Mouse (Mus musculus) myocyte (in vitro differentiated cells): ENCODE measurements around the gene Olfr672.

Source experiments
- CEBPB ChIP-seq: IDR thresholded peaks from 2 replicates; pipeline ENCODE4 v1.6.1; 2011; ENCODE audit warnings: mild to moderate bottlenecking, moderate library complexity; ENCODE audit not compliant: poor library complexity, insufficient read depth, severe bottlenecking
- E2F4 ChIP-seq: IDR thresholded peaks from one replicate; pipeline ENCODE4 v1.6.1; 2011; ENCODE audit warnings: mild to moderate bottlenecking, control low read depth, moderate library complexity; ENCODE audit not compliant: insufficient read depth
- MAX ChIP-seq: IDR thresholded peaks from one replicate; pipeline ENCODE4 v1.6.1; 2011; ENCODE audit warnings: low read depth, mild to moderate bottlenecking, control low read depth
- MYOD1 ChIP-seq, 3 experiments: IDR thresholded peaks; one replicate each; pipeline ENCODE4 v1.6.1; 2011; ENCODE audit warnings: control low read depth in 2 of 3, low read depth in 2 of 3, mild to moderate bottlenecking in 2 of 3, moderate library complexity in 1 of 3; ENCODE audit not compliant: insufficient read length in 2 of 3, control insufficient read depth in 1 of 3
- MYOG ChIP-seq, 3 experiments: IDR thresholded peaks; one replicate each; pipeline ENCODE4 v1.6.1; 2011; ENCODE audit warnings: control low read depth in 2 of 3, low read depth in 2 of 3, mild to moderate bottlenecking in 2 of 3; ENCODE audit not compliant: insufficient read length in 2 of 3, control insufficient read depth in 1 of 3, insufficient read depth in 1 of 3
- POLR2A ChIP-seq: IDR thresholded peaks from one replicate; pipeline ENCODE4 v1.6.1; 2011; ENCODE audit warnings: low read depth, mild to moderate bottlenecking, control low read depth, moderate library complexity; ENCODE audit not compliant: insufficient read length
- POLR2AphosphoS2 ChIP-seq: IDR thresholded peaks from one replicate; pipeline ENCODE4 v1.6.1; 2011; ENCODE audit warnings: low read depth, control low read depth; ENCODE audit not compliant: insufficient read length
- REST ChIP-seq: IDR thresholded peaks from one replicate; pipeline ENCODE4 v1.6.1; 2011; ENCODE audit warnings: mild to moderate bottlenecking, control low read depth, moderate library complexity; ENCODE audit not compliant: insufficient read depth, insufficient read length
- TCF12 ChIP-seq: IDR thresholded peaks from one replicate; pipeline ENCODE4 v1.6.1; 2011; ENCODE audit warnings: mild to moderate bottlenecking, control low read depth; ENCODE audit not compliant: poor library complexity, insufficient read depth, severe bottlenecking
- TCF3 ChIP-seq: IDR thresholded peaks from one replicate; pipeline ENCODE4 v1.6.1; 2011; ENCODE audit warnings: low read depth, control low read depth; ENCODE audit not compliant: insufficient read length
- USF1 ChIP-seq: IDR thresholded peaks from one replicate; pipeline ENCODE4 v1.6.1; 2011; ENCODE audit warnings: low read depth, mild to moderate bottlenecking, control low read depth, moderate library complexity

DNA sequence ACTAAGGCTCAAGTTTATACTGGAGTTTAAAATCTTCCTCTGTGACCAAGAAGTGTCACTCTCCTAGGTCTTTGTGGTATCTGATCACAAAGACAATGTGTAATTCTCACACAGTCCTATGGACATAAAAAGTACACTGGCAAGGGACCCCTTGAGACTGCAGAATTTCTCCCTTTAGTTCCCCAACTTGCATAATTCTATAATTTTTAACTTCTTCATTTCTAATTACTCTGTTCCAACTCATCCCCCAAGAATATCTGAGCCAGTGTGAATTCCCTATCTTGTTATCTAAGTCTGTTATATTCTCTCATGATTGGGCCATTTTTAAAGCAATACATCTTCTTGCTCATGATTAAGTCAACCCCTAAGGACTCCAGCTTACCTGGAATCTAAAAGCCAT is at the start of gene Olfr672:
- TF ChIP-seq USF1 (no peak), POLR2A (no peak), POLR2AphosphoS2 (no peak), E2F4 (no peak), MYOG (IDR thresholded peaks at IDR 0.05; ENCODE audit: control insufficient read depth in 1 of 3, insufficient read depth in 1 of 3, insufficient read length in 2 of 3, low read depth in 2 of 3) (no peak), MAX (no peak), REST (no peak), CEBPB (no peak), MYOD1 (IDR thresholded peaks at IDR 0.05; ENCODE audit: control insufficient read depth in 1 of 3, insufficient read length in 2 of 3, low read depth in 2 of 3) (no peak), TCF3 (no peak), TCF12 (no peak)
